27 mouse cellular contexts compared by ENCODE assay signal in the genomic region with DNA sequence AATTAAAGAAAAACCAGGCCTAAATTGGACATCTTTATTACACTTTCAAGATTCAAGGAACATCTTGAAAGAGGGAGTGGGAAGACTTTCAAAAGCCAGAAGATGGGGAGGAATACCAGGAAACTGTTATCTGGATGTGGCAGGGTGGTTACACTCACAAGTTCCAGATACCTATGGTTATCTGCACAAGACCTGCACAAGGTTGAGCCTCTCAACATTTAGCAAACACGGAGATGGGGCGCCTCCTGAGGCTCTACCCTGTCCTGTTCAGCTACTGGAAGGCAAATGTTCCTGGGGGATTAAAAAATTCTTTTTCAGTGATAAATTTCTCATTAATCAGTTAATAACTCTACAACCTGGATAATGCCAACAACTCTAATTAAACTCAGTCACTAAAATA. TPM values are rescaled to one million over a fixed set of nuclear protein-coding genes. Genes with fewer than 3 reads are reported as not detected.
"Had no signal": no experiment of that assay in that cellular context is flagged by ENCODE, and none has a peak within 500 bp of the region (broad histone marks: within the 10 kb centered on the region; RNA-seq: fewer than 3 reads in every experiment).

No protein-coding gene starts in this region.

- ATAC-seq: intestine, embryonic 16.5 days had no signal

- H3K27ac ChIP-seq: kidney, postnatal 0 days; layer of hippocampus, adult 2 months; left cerebral cortex, adult 2 months; limb, embryonic 12.5 days; limb, embryonic 15.5 days had no signal

- H3K9ac ChIP-seq: limb, embryonic 12.5 days; limb, embryonic 15.5 days had no signal

- H3K27me3 ChIP-seq: limb, embryonic 12.5 days; limb, embryonic 15.5 days had no signal

- DNase-seq: kidney, adult 18-20 months; layer of hippocampus, adult 9-11 months; left cerebral cortex, postnatal 4 days; lung, adult 2 months; lung, postnatal 14 days; lung, postnatal 4 days; midbrain, embryonic 14.5 days; thymus, adult 18-20 months; thymus, postnatal 36 days had no signal

- H3K36me3 ChIP-seq: limb, embryonic 12.5 days; limb, embryonic 15.5 days had no signal

- H3K4me2 ChIP-seq: limb, embryonic 12.5 days; limb, embryonic 15.5 days; midbrain, embryonic 11.5 days had no signal

- H3K9me3 ChIP-seq: limb, embryonic 12.5 days; limb, embryonic 15.5 days had no signal

- H3K4me1 ChIP-seq: limb, embryonic 12.5 days; limb, embryonic 15.5 days had no signal

- H3K4me3 ChIP-seq: layer of hippocampus, adult 2 months; left cerebral cortex, adult 2 months; limb, embryonic 12.5 days; limb, embryonic 15.5 days had no signal

RNA-seq across cellular contexts. Expression of a gene that starts 20.1 kb away (rescaled TPM):
- polyA plus RNA-seq: intestine, embryonic 16.5 days; kidney, embryonic 14.5 days; kidney, postnatal 0 days; large intestine, adult 2 months; limb, embryonic 12.5 days; limb, embryonic 15.5 days; lung, adult 2 months; lung, embryonic 16.5 days; midbrain, embryonic 11.5 days; midbrain, embryonic 14.5 days; midbrain, postnatal 0 days; neural tube, embryonic 11.5 days; neural tube, embryonic 14.5 days; small intestine, adult 2 months; spleen, adult 2 months; stomach, embryonic 16.5 days; testis, adult 2 months; urinary bladder, adult 2 months had no signal

RNA-seq across cellular contexts. Expression of a gene that starts 30.0 kb away (rescaled TPM):
- polyA plus RNA-seq: intestine, embryonic 16.5 days; kidney, embryonic 14.5 days; kidney, postnatal 0 days; large intestine, adult 2 months; limb, embryonic 12.5 days; limb, embryonic 15.5 days; lung, adult 2 months; lung, embryonic 16.5 days; midbrain, embryonic 11.5 days; midbrain, embryonic 14.5 days; midbrain, postnatal 0 days; neural tube, embryonic 11.5 days; neural tube, embryonic 14.5 days; small intestine, adult 2 months; spleen, adult 2 months had no signal
